Mouse (Mus musculus) brown adipose tissue, adult 24 weeks (tissue): Measurements from ENCODE around the gene Stx4a. TPM values are rescaled to one million over a fixed set of nuclear protein-coding genes. Genes with fewer than 3 reads are reported as not detected.

ENCODE experiments used
- H3K27ac ChIP-seq: fragments of 200-500 bp; replicated peaks from 2 replicates; pipeline ENCODE4 v1.5.1; 2012; ENCODE audit warnings: low read depth, mild to moderate bottlenecking, low read length
- H3K4me1 ChIP-seq: fragments of 200-500 bp; 2 replicates; pipeline ENCODE4 v1.6.1; 2012; ENCODE audit warnings: low read length, mixed read lengths; ENCODE audit not compliant: control insufficient read depth, insufficient read depth, insufficient read length
- H3K4me3 ChIP-seq: fragments of 200-500 bp; 2 replicates; pipeline ENCODE4 v1.5.1; 2012; ENCODE audit warnings: low read depth, mild to moderate bottlenecking, low read length, moderate library complexity; ENCODE audit not compliant: insufficient read depth
- polyA plus RNA-seq: library from polyadenylated mRNA; stranded (reverse); fragments of >200 nt; gene quantifications from 2 replicates; pipeline ENCODE4 v1.2.4, GENCODE M21; 2012; ENCODE audit not compliant: missing spikeins, insufficient read depth, insufficient read length

Stx4a gene
- polyA plus RNA-seq, 1 experiment: 91.8 TPM

- H3K4me3 ChIP-seq: no peak overlapping the region
- no peaks in the 10 kb centered on the region; the same call in 1 of the 2 replicates for H3K4me1 ChIP-seq
- H3K27ac ChIP-seq: no peak overlapping the region
Measured at GRCm38 (mm10) chr7:127870136-127870821, 46.2 kb downstream of the Stx4a start.

GRCm38 (mm10) chr7:127874812-127875626, 50.9 kb downstream of the Stx4a start:
- peak overlapping the region; percentile 85 for H3K4me3 ChIP-seq
- H3K27ac ChIP-seq: no peak overlapping the region; the same call in 1 of the 2 replicates
- no peaks in the 10 kb centered on the region; the same call in 1 of the 2 replicates for H3K4me1 ChIP-seq

GRCm38 (mm10) chr7:127875627-127876001, 51.5 kb downstream of the Stx4a start:
- peak overlapping the region; percentile 87 for H3K27ac ChIP-seq
- peak overlapping the region; percentile 85 for H3K4me3 ChIP-seq
- H3K4me1 ChIP-seq: no peaks in the 10 kb centered on the region; the same call in 1 of the 2 replicates

- Histone ChIP-seq H3K4me1 (no peaks in the 10 kb centered on the region; the same call in 1 of the 2 replicates), H3K27ac (peak within 1 kb of the TSS; percentile 96), H3K4me3 (peak within 1 kb of the TSS; percentile 85)
Measured at GRCm38 (mm10) chr7:127876041-127876466, 52.0 kb downstream of the Stx4a start, which contains the start of gene Zfp646. Zfp646 (plus strand) TSS chr7:127876221.

GRCm38 (mm10) chr7:127876467-127877348, 52.6 kb downstream of the Stx4a start, which contains the start of gene Zfp668:
Zfp668 (minus strand) TSS chr7:127876828.
- peak within 1 kb of the TSS; percentile 96 for H3K27ac ChIP-seq
- no peaks in the 10 kb centered on the region; the same call in 1 of the 2 replicates for H3K4me1 ChIP-seq
- H3K4me3 ChIP-seq: peak within 1 kb of the TSS; percentile 85

GRCm38 (mm10) chr7:127879301-127879700, 55.2 kb downstream of the Stx4a start:
- Histone ChIP-seq H3K4me3 (no peak overlapping the region), H3K4me1 (no peaks in the 10 kb centered on the region; the same call in 1 of the 2 replicates), H3K27ac (no peak overlapping the region)

GRCm38 (mm10) chr7:127880431-127880830, 56.3 kb downstream of the Stx4a start:
- Histone ChIP-seq H3K4me3 (no peak overlapping the region), H3K4me1 (no peaks in the 10 kb centered on the region), H3K27ac (no peak overlapping the region)

- no peak overlapping the region for H3K27ac ChIP-seq
- H3K4me3 ChIP-seq: no peak overlapping the region
- no peaks in the 10 kb centered on the region for H3K4me1 ChIP-seq
Measured at GRCm38 (mm10) chr7:127885951-127886350, 61.9 kb downstream of the Stx4a start.

GRCm38 (mm10) chr7:127886551-127886950, 62.5 kb downstream of the Stx4a start:
- H3K27ac ChIP-seq: no peak overlapping the region
- H3K4me1 ChIP-seq: no peaks in the 10 kb centered on the region
- H3K4me3 ChIP-seq: no peak overlapping the region

GRCm38 (mm10) chr7:127887191-127887590, 63.1 kb downstream of the Stx4a start:
- no peak overlapping the region for H3K4me3 ChIP-seq
- H3K27ac ChIP-seq: no peak overlapping the region
- H3K4me1 ChIP-seq: no peaks in the 10 kb centered on the region

GRCm38 (mm10) chr7:127887781-127888180, 63.7 kb downstream of the Stx4a start:
- Histone ChIP-seq H3K4me1 (no peaks in the 10 kb centered on the region), H3K27ac (no peak overlapping the region), H3K4me3 (no peak overlapping the region)

- H3K4me1 ChIP-seq: no peaks in the 10 kb centered on the region
- no peak overlapping the region for H3K4me3 ChIP-seq
- H3K27ac ChIP-seq: no peak overlapping the region
Measured at GRCm38 (mm10) chr7:127888821-127889220, 64.7 kb downstream of the Stx4a start.

GRCm38 (mm10) chr7:127890798-127891197, 66.7 kb downstream of the Stx4a start, which contains the start of gene Prss53:
Prss53 (minus strand) TSS chr7:127890970.
- H3K27ac ChIP-seq: no peak within 1 kb of the TSS
- no peak within 1 kb of the TSS for H3K4me3 ChIP-seq
- H3K4me1 ChIP-seq: 0 out of 2 replicates have a peak, but pooled peaks cover 3% of the 10 kb centered on the region

GRCm38 (mm10) chr7:127894480-127894879, 70.4 kb downstream of the Stx4a start:
- no peak overlapping the region for H3K27ac ChIP-seq
- H3K4me1 ChIP-seq: 0 out of 2 replicates have a peak, but pooled peaks cover 3% of the 10 kb centered on the region
- H3K4me3 ChIP-seq: peak overlapping the region; percentile 65
